Mouse (Mus musculus): ENCODE results near the gene Dazl. TPM values are rescaled to one million over a fixed set of nuclear protein-coding genes. Genes with fewer than 3 reads are reported as not detected.
"Not testable (repeated sequence)": the region's sequence is repeated elsewhere in the genome, so short reads cannot be mapped to it uniquely, and the experiment has no call there.

Gene Dazl
- total and polyA plus RNA-seq, 2 experiments from 2014 or later: 0.22 to 1.2 TPM

DNA sequence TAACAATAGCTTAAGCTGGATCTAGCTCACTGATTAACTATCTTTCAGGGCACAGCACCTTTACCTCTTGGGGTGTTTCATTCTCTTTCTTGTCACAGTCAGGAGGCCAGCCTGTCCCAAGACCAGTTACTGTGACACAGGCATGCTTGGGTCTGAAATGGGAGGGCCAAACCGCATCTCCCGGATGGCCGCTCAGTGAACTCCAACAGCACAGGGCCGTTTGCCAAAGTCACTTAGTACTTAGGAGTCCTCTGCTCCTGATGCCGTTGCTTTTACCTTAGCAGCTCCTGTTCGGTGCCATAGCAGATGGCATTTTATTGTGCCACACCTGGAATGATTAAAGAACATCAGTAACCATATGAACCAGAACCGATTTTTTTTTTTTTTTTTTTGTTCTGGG lies 5.4 kb upstream of the Dazl start:
- Histone ChIP-seq H3K27ac (ENCODE audit: low read depth, low read length) (no peak overlapping the region), H3K4me1 (ENCODE audit: insufficient read depth, low read length) (no peaks in the 10 kb centered on the region), H3K27me3 (ENCODE audit: insufficient read depth, low read length) (no peaks in the 10 kb centered on the region), H3K4me2 (ENCODE audit: low read depth, low read length, poor library complexity, severe bottlenecking) (no peak overlapping the region), H3K9me3 (ENCODE audit: low read length) (no peaks in the 10 kb centered on the region), H3K4me3 (ENCODE audit: low read depth, low read length) (no peak overlapping the region), H3K9ac (replicated peaks; ENCODE audit: low read length, poor library complexity, severe bottlenecking) (no peak overlapping the region), H3K36me3 (ENCODE audit: insufficient read depth, low read length) (no peaks in the 10 kb centered on the region)
- 82% methylated on average over 7 of the region's 7 CpGs for WGBS
- TF ChIP-seq CTCF (IDR thresholded peaks at IDR 0.05): no peak
- no peak for ATAC-seq (ENCODE audit: low FRiP score)
- no peak for DNase-seq (ENCODE audit: low spot score)

DNA sequence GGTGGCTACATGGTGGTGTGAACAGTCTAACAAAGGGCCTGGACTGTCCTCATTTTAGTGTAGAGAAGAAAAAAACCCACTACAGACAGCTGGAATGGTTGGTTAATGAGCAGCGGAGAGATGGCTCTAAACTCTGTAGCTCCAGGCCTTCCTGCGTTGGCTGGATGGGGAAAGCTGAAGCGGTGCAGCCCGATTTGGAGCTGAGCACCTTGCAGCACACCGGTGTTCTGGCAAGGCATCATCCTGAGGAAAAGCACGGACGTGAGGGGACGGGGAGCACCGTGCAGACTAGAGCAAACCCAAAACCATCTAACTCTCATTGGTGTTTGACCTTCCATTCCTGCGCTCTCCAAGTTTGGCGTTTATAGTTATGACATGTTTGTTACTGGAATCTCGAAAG lies 1.3 kb upstream of the Dazl start:
- Histone ChIP-seq H3K9ac (replicated peaks; ENCODE audit: low read length, poor library complexity, severe bottlenecking) (no peak overlapping the region), H3K27ac (ENCODE audit: low read depth, low read length) (no peak overlapping the region), H3K4me1 (ENCODE audit: insufficient read depth, low read length) (no peaks in the 10 kb centered on the region), H3K4me3 (ENCODE audit: low read depth, low read length) (no peak overlapping the region), H3K9me3 (ENCODE audit: low read length) (peaks cover 4% of the 10 kb centered on the region; the same call in 1 of the 2 replicates), H3K36me3 (ENCODE audit: insufficient read depth, low read length) (no peaks in the 10 kb centered on the region), H3K4me2 (ENCODE audit: low read depth, low read length, poor library complexity, severe bottlenecking) (no peak overlapping the region), H3K27me3 (ENCODE audit: insufficient read depth, low read length) (no peaks in the 10 kb centered on the region)
- no peak for DNase-seq (ENCODE audit: low spot score)
- WGBS: 76% methylated on average over 12 of the region's 12 CpGs
- TF ChIP-seq CTCF (IDR thresholded peaks at IDR 0.05): no peak
- ATAC-seq (ENCODE audit: low FRiP score): no peak

DNA sequence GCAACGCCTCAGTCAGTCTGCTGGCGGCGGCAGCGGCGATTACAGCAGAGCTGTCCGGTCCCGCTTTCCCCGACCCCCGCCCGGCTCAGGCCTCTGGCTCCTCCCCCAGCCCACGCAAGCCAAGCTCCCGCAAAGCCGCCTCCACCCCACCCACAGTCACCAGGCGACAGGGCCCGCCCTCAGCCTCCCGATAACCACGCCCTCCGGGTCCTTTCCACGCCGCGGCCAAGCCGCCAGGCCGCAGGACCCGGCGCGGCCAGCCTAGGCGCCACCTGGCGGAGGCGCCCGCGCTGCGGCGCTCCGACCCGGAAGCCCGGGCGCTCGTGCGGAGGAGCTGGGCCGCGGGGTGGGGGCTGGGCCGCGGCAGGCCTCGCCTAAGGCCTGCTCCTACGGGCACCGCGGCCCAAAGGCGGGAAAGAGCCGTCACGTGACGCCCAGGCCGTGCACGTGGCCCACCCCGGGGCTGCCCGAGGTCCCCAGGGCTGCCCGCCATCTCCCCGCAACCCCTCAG lies 720 bp downstream of the Dazl start:
- Histone ChIP-seq H3K27me3 (ENCODE audit: insufficient read depth, low read length) (no peaks in the 10 kb centered on the region), H3K27ac (ENCODE audit: low read depth, low read length) (peak overlapping the region; percentile 59; the same call in 1 of the 2 replicates), H3K36me3 (ENCODE audit: insufficient read depth, low read length) (no peaks in the 10 kb centered on the region), H3K9ac (replicated peaks; ENCODE audit: low read length, poor library complexity, severe bottlenecking) (peak overlapping the region; percentile 70), H3K4me1 (ENCODE audit: insufficient read depth, low read length) (no peaks in the 10 kb centered on the region), H3K9me3 (ENCODE audit: low read length) (peaks cover 4% of the 10 kb centered on the region; the same call in 1 of the 2 replicates), H3K4me2 (ENCODE audit: low read depth, low read length, poor library complexity, severe bottlenecking) (peak overlapping the region; percentile 58), H3K4me3 (ENCODE audit: low read depth, low read length) (peak overlapping the region; percentile 44)
- peak; percentile 95 for ATAC-seq (ENCODE audit: low FRiP score)
- 7% methylated on average over 35 of the region's 57 CpGs for WGBS
- TF ChIP-seq CTCF (IDR thresholded peaks at IDR 0.05): peak; percentile 57
- peak; percentile 92 for DNase-seq (ENCODE audit: low spot score)

DNA sequence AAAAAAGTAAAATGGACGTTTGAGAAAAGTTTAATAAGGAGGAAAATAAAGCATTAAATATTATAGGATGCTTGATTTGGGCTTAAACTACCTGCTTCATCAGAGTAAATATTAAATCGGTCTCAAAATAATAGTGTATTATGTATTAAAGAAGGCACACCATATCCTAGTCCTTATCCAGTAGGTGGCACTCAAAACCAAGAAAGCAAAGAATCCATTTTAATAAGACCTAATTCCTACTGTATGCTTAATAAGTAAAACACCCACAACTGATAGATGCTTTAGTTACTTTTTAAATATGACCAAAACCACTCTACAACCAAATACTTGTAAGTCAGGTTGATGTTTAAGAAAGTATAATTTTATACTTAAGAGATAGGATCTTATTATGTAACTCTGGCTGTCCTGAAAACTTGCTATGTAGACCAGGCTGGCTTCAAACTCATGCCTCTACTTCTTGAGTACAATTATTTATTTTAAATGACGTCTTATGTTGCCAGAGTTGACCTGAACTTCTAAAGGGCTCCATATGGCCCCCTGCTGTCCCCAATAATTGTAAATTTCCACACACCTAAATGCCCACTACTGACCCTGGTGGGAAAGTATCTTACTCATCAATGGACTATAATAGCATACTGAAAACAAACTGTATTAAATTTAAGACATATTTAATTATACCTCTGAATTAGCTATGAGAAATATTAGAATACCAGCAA lies 1.8 kb downstream of the Dazl start:
- DNase-seq (ENCODE audit: low spot score) (peak; percentile 89), ATAC-seq (ENCODE audit: low FRiP score) (no peak)
- no peak overlapping the region for H3K4me3 ChIP-seq (ENCODE audit: low read depth, low read length)
- H3K4me1 ChIP-seq (ENCODE audit: insufficient read depth, low read length): no peaks in the 10 kb centered on the region
- no peak overlapping the region for H3K4me2 ChIP-seq (ENCODE audit: low read depth, low read length, poor library complexity, severe bottlenecking)
- H3K27me3 ChIP-seq (ENCODE audit: insufficient read depth, low read length): no peaks in the 10 kb centered on the region
- WGBS: 13% methylated on average over 3 of the region's 3 CpGs
- TF ChIP-seq CTCF (IDR thresholded peaks at IDR 0.05): peak; percentile 86
- no peaks in the 10 kb centered on the region for H3K36me3 ChIP-seq (ENCODE audit: insufficient read depth, low read length)
- peaks cover 4% of the 10 kb centered on the region; the same call in 1 of the 2 replicates for H3K9me3 ChIP-seq (ENCODE audit: low read length)
- no peak overlapping the region for H3K9ac ChIP-seq (replicated peaks; ENCODE audit: low read length, poor library complexity, severe bottlenecking)
- no peak overlapping the region for H3K27ac ChIP-seq (ENCODE audit: low read depth, low read length)

DNA sequence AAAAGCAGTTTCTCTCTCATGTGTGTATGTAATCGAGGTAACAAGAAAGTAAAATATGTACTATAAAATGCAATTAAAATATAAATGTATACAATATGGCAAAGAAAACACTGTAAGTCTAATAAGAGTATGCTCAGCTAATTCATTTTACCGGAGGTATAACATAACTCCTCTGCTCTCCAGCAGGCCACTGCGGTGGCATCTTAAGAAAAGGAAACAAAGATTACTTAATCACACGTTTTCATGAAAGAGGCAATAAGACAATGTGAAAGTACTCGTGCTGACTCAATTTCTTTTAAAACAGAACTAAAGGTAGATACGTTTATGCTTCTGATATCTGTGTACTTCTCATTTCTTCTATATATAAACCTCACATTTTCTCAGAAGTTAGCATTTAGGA lies 8.6 kb downstream of the Dazl start:
- DNase-seq (ENCODE audit: low spot score): no peak
- no peak for ATAC-seq (ENCODE audit: low FRiP score)
- no peaks in the 10 kb centered on the region for H3K4me1 ChIP-seq (ENCODE audit: insufficient read depth, low read length)
- 73% methylated on average over 6 of the region's 6 CpGs for WGBS
- no peak overlapping the region for H3K4me2 ChIP-seq (ENCODE audit: low read depth, low read length, poor library complexity, severe bottlenecking)
- H3K36me3 ChIP-seq (ENCODE audit: insufficient read depth, low read length): no peaks in the 10 kb centered on the region
- H3K9ac ChIP-seq (replicated peaks; ENCODE audit: low read length, poor library complexity, severe bottlenecking): no peak overlapping the region
- no peak overlapping the region for H3K4me3 ChIP-seq (ENCODE audit: low read depth, low read length)
- H3K27me3 ChIP-seq (ENCODE audit: insufficient read depth, low read length): no peaks in the 10 kb centered on the region
- no peaks in the 10 kb centered on the region for H3K9me3 ChIP-seq (ENCODE audit: low read length)
- no peak for TF ChIP-seq CTCF (IDR thresholded peaks at IDR 0.05)
- no peak overlapping the region for H3K27ac ChIP-seq (ENCODE audit: low read depth, low read length)

DNA sequence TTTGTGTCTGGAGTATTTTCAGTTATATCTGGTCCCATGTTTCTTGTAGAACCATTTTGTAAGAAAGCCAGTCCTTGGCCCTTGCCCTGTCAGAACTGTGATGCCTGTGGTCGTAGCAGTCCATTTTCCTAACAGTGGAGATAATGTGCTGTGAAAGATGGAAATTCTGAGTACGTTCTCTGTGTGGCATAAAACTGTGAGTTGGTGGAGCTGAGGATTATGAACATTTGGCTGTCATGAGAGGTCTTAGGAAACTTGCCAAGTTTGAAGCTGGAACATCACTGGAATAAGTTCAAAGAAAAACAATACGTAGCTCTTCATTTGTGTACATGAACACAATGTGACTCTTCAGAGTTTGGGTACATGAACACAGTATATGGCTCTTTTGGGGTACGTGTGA lies 31.8 kb downstream of the Dazl start:
- ATAC-seq (ENCODE audit: low FRiP score); H3K27me3 ChIP-seq (ENCODE audit: insufficient read depth, low read length); H3K36me3 ChIP-seq (ENCODE audit: insufficient read depth, low read length); DNase-seq (ENCODE audit: low spot score); H3K27ac ChIP-seq (ENCODE audit: low read depth, low read length); H3K4me1 ChIP-seq (ENCODE audit: insufficient read depth, low read length); H3K4me3 ChIP-seq (ENCODE audit: low read depth, low read length); H3K9ac ChIP-seq (replicated peaks; ENCODE audit: low read length, poor library complexity, severe bottlenecking); H3K4me2 ChIP-seq (ENCODE audit: low read depth, low read length, poor library complexity, severe bottlenecking); H3K9me3 ChIP-seq (ENCODE audit: low read length): not testable (repeated sequence)
- WGBS: 61% methylated on average over 4 of the region's 4 CpGs

Data from midbrain, postnatal 0 days (tissue).